Comparison of ENCODE assay signal across 8 mouse cellular contexts in the genomic region with DNA sequence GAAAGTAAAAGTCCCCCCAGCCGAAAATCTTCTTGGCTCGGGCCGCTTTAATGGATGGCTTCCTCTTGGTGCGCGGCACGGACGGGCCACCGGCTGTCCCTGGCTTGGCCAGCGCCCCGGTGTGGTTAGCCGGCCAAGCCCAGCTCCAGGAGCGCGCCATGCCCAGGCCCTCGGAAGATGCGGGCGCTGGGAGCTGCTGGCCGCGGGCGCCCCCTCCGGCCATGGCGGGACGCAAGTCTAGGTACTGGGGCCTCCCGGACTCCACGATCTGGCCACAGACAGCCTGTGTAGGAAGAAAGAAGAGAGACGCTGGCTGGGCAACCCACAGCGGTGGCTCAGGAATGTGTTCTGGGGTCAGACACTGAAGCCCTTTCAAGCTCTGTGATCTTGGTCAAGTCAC. TPM values are rescaled to one million over a fixed set of nuclear protein-coding genes. Genes with fewer than 3 reads are reported as not detected.
DNase-seq lines count a peak whose midpoint lies in the region; ATAC-seq lines count a peak whose summit lies in the region.

No protein-coding gene starts in this region.

- peak overlapping the region; percentile 48 for H3K4me3 ChIP-seq in heart, embryonic 16.5 days (ENCODE audit: low read length)
- H3K4me3 ChIP-seq in megakaryocyte, embryonic 14.5 days (replicated peaks), result peak overlapping the region; percentile 91

- peak overlapping the region; percentile 66 for H3K4me2 ChIP-seq in heart, embryonic 16.5 days (ENCODE audit: low read depth, low read length)

- H3K36me3 ChIP-seq in heart, embryonic 16.5 days (ENCODE audit: control insufficient read depth, insufficient read depth), result no peaks in the 10 kb centered on the region
- no peaks in the 10 kb centered on the region for H3K36me3 ChIP-seq in megakaryocyte, embryonic 14.5 days (replicated peaks; ENCODE audit: low read length)

- ATAC-seq in heart, embryonic 16.5 days (replicated peaks; ENCODE audit: extremely low read depth, insufficient read depth, low FRiP score), result 0 out of 2 replicates have a peak, but pooled peaks have one; percentile 15

- peak; percentile 42 for DNase-seq in thymus, postnatal 14 days
- no peak for DNase-seq in thymus, postnatal 25 days
- peak; percentile 79 for DNase-seq in embryo, embryonic 10 days (ENCODE audit: low spot score)
- peak; percentile 79 for DNase-seq in kidney, postnatal 10 days
- DNase-seq in right cerebral cortex, adult 18-20 months, result no peak
- no peak for DNase-seq in MN1 (ENCODE audit: low spot score)

- peak overlapping the region; percentile 42; the same call in 1 of the 2 replicates for H3K9ac ChIP-seq in heart, embryonic 16.5 days (ENCODE audit: low read length)

- peaks cover 79% of the 10 kb centered on the region for H3K27me3 ChIP-seq in heart, embryonic 16.5 days (ENCODE audit: control insufficient read depth, insufficient read depth, low read length)
- peaks cover 79% of the 10 kb centered on the region for H3K27me3 ChIP-seq in megakaryocyte, embryonic 14.5 days (replicated peaks)

- no peaks in the 10 kb centered on the region for H3K9me3 ChIP-seq in heart, embryonic 16.5 days (replicated peaks; ENCODE audit: control insufficient read depth, low read length)
- no peaks in the 10 kb centered on the region for H3K9me3 ChIP-seq in megakaryocyte, embryonic 14.5 days

- no peak overlapping the region for H3K27ac ChIP-seq in heart, embryonic 16.5 days (ENCODE audit: low read length)

- H3K4me1 ChIP-seq in heart, embryonic 16.5 days (ENCODE audit: control insufficient read depth, insufficient read depth, low read length), result peaks cover 19% of the 10 kb centered on the region
- H3K4me1 ChIP-seq in megakaryocyte, embryonic 14.5 days, result peaks cover 52% of the 10 kb centered on the region

- under 1% methylated on average over 26 of the region's 26 CpGs for WGBS in heart, embryonic 16.5 days

RNA-seq across cellular contexts. Expression of gene Shmt2, which starts 4.4 kb away (rescaled TPM):
- polyA plus RNA-seq in heart, embryonic 16.5 days (2015; fragmentation: Nextera tagmentation; extraction: Ambion mirVana), result 127 and 132 TPM in 2 replicates
- 143 and 168 TPM in 2 replicates for polyA plus RNA-seq in megakaryocyte, embryonic 14.5 days (2012; ENCODE audit: insufficient read depth, low replicate concordance)

RNA-seq across cellular contexts. Expression of gene Nxph4, which starts 7.7 kb away (rescaled TPM):
- polyA plus RNA-seq in heart, embryonic 16.5 days (2015; fragmentation: Nextera tagmentation; extraction: Ambion mirVana), result 1.2 and 1.4 TPM in 2 replicates
- 0.32 TPM in 1 of 2 replicates, not detected in the other for polyA plus RNA-seq in megakaryocyte, embryonic 14.5 days (2012; ENCODE audit: insufficient read depth, low replicate concordance)

RNA-seq across cellular contexts. Expression of gene Ndufa4l2, which starts 11.9 kb away (rescaled TPM):
- polyA plus RNA-seq in heart, embryonic 16.5 days (2015; fragmentation: Nextera tagmentation; extraction: Ambion mirVana), result 59.8 and 72.0 TPM in 2 replicates
- polyA plus RNA-seq in megakaryocyte, embryonic 14.5 days (2012; ENCODE audit: insufficient read depth, low replicate concordance), result 0.23 and 5.2 TPM in 2 replicates

RNA-seq across cellular contexts. Expression of gene Stac3, which starts 25.2 kb away (rescaled TPM):
- 0.46 and 0.84 TPM in 2 replicates for polyA plus RNA-seq in heart, embryonic 16.5 days (2015; fragmentation: Nextera tagmentation; extraction: Ambion mirVana)
- polyA plus RNA-seq in megakaryocyte, embryonic 14.5 days (2012; ENCODE audit: insufficient read depth, low replicate concordance), result 3.9 TPM in 1 of 2 replicates, not detected in the other

Comparison
In these comparisons a context has a peak if more than half of its experiments do, and no peak if none do; other contexts are left out.
1. DNase-seq: peak in thymus, postnatal 14 days (single experiment), embryo, embryonic 10 days (single experiment) and kidney, postnatal 10 days (single experiment); none in thymus, postnatal 25 days (single experiment), right cerebral cortex, adult 18-20 months (single experiment) and MN1 (single experiment).